Mouse (Mus musculus) liver, postnatal 0 days (tissue): Measurements from ENCODE around the gene Magoh. TPM values are rescaled to one million over a fixed set of nuclear protein-coding genes. Genes with fewer than 3 reads are reported as not detected.

ENCODE experiments used
- ATAC-seq: fragments of 200-750 bp; cut with Nextera tagmentation; 2 replicates; pipeline ENCODE4 v1.8.0; 2017; ENCODE audit warnings: mild to moderate bottlenecking, moderate library complexity
- DNase-seq: peaks from one replicate; pipeline ENCODE4 v3.0.0-alpha.2; 2016
- H3K27ac ChIP-seq: fragments of 300-500 bp; sonication (generic); 2 replicates; pipeline ENCODE4 v1.5.1; 2014; ENCODE audit warnings: antibody characterized with exemption, moderate library complexity, mild to moderate bottlenecking, low read depth
- H3K27me3 ChIP-seq: fragments of 300-500 bp; sonication (generic); 2 replicates; pipeline ENCODE4 v1.6.1; 2014; ENCODE audit warnings: low read length, control low read depth, mixed read lengths; ENCODE audit not compliant: insufficient read depth
- H3K36me3 ChIP-seq: fragments of 300-500 bp; sonication (generic); replicated peaks from 2 replicates; pipeline ENCODE4 v1.6.1; 2014; ENCODE audit warnings: mild to moderate bottlenecking, control low read depth, low read length, moderate library complexity, mixed read lengths; ENCODE audit not compliant: insufficient read depth
- H3K4me1 ChIP-seq: fragments of 300-500 bp; sonication (generic); 2 replicates; pipeline ENCODE4 v1.6.1; 2014; ENCODE audit warnings: antibody characterized with exemption, mild to moderate bottlenecking, control low read depth; ENCODE audit not compliant: insufficient read depth
- H3K4me2 ChIP-seq: fragments of 300-500 bp; sonication (generic); 2 replicates; pipeline ENCODE4 v1.6.1; 2014; ENCODE audit warnings: low read depth, mild to moderate bottlenecking, low read length, moderate library complexity, mixed read lengths
- H3K4me3 ChIP-seq: fragments of 300-500 bp; sonication (generic); 2 replicates; pipeline ENCODE4 v1.5.1; 2014; ENCODE audit warnings: low read depth, low read length
- H3K9ac ChIP-seq: fragments of 300-500 bp; sonication (generic); replicated peaks from 2 replicates; pipeline ENCODE4 v1.6.1; 2014; ENCODE audit warnings: mild to moderate bottlenecking, moderate library complexity
- H3K9me3 ChIP-seq: fragments of 300-500 bp; sonication (generic); 2 replicates; pipeline ENCODE4 v1.6.1; 2016; ENCODE audit warnings: mild to moderate bottlenecking, control low read depth, low read length, mixed read lengths
- CTCF ChIP-seq: sonication (generic); IDR thresholded peaks from 2 replicates; pipeline ENCODE4 v1.5.1; 2016; ENCODE audit warnings: antibody characterized with exemption, low read depth
- EP300 ChIP-seq: IDR thresholded peaks from 2 replicates; pipeline ENCODE4 v1.6.1; 2016; ENCODE audit warnings: antibody characterized with exemption, low read depth, mild to moderate bottlenecking
- WGBS: fragments of 180-500 bp; shearing (Covaris S2); extraction: QIAGEN DNeasy Blood & Tissue Kit; methylation state at CpG from one replicate; pipeline ENCODE4 v1.1.7; 2014; ENCODE audit not compliant: insufficient replicate concordance; 5-methylcytosine and 5-hydroxymethylcytosine counted together
- polyA plus RNA-seq: library from polyadenylated mRNA; unstranded; fragments of >200 nt; fragmentation: Nextera tagmentation; extraction: Ambion mirVana; gene quantifications from 2 replicates; pipeline ENCODE4 v1.2.1, GENCODE M21; 2015

The Magoh gene
- polyA plus RNA-seq, 1 experiment from 2014 or later, result 67.5 TPM

DNA sequence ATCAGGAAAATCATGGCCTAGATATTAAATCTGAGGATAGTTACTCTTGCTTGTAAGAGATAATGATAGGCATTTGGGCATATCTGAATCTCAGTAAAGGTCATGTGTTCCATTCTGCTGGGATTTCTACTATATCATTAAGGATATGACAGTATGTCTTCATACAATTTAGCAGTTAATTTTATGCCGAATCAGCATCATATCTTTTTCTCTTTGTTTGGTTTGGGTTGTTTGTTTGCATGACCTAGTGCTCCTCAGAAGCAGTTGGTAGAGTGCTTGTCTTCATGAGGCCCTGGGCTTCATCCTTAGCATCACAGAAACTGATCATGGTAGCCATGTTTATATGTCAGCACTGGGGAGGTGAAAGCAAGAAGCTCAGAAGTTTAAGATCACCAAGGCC lies 2.1 kb downstream of the Magoh start:
- 82% methylated on average over 1 of the region's 1 CpGs for WGBS
- H3K36me3 ChIP-seq, result peaks cover 36% of the 10 kb centered on the region

DNA sequence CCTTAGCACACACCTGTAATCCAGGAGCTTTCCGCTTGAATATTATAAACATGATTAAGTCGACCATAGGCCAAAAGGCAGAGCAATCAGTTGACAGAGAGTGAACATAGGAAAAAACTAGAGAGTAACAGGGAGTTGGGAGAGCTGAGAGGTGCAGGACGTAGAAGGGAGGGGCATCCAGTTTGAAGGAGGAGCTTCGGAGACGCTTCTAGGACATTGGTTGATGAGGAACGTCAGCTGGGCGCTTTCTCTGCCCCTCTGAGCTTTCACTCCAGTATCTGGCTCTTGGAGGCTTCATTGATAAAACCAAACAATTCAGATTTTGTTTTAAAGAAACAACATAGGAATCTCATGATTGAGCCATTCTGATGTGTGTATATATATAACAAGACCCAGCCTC lies 6.8 kb downstream of the Magoh start:
- Histone ChIP-seq H3K4me3 (no peak overlapping the region), H3K4me1 (peaks cover 12% of the 10 kb centered on the region), H3K9me3 (no peaks in the 10 kb centered on the region), H3K27ac (no peak overlapping the region), H3K4me2 (no peak overlapping the region), H3K9ac (no peak overlapping the region), H3K36me3 (peaks cover 45% of the 10 kb centered on the region), H3K27me3 (no peaks in the 10 kb centered on the region)
- 82% methylated on average over 7 of the region's 7 CpGs for WGBS
- no peak for TF ChIP-seq CTCF
- TF ChIP-seq EP300, result no peak
- DNase-seq (no peak), ATAC-seq (no peak)

More for the DNA sequence above, 2.1 kb downstream of the Magoh start:
- H3K4me3 ChIP-seq, result no peak overlapping the region
- peaks cover 5% of the 10 kb centered on the region for H3K4me1 ChIP-seq
- H3K4me2 ChIP-seq, result no peak overlapping the region
- H3K9me3 ChIP-seq, result no peaks in the 10 kb centered on the region
- ATAC-seq, result no peak
- no peak for DNase-seq
- no peak overlapping the region for H3K9ac ChIP-seq
- H3K27ac ChIP-seq, result no peak overlapping the region
- TF ChIP-seq EP300 (no peak), CTCF (no peak)
- no peaks in the 10 kb centered on the region for H3K27me3 ChIP-seq

DNA sequence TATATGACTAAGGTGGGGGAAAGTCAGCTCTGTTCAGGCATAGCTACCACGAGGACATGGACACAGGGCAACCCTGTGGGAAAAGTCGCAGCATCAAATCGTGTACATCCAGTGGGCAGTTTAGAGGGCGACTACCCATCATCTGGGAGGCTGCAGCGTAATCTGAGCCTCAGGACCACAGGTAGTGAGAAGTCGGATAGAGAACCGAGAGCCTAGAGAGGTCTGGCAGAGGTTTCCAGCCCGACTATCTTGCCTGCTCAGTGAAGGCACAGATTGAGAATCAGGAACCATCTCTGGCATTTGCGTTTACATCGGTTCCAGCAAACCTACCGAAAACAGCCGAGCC lies 9.8 kb downstream of the Magoh start:
- Histone ChIP-seq H3K27ac (peak overlapping the region; percentile 1; the same call in 1 of the 2 replicates), H3K9ac (peak overlapping the region; percentile 44), H3K4me3 (peak overlapping the region; percentile 61), H3K36me3 (peaks cover 36% of the 10 kb centered on the region), H3K4me2 (peak overlapping the region; percentile 81), H3K9me3 (no peaks in the 10 kb centered on the region), H3K4me1 (peaks cover 12% of the 10 kb centered on the region), H3K27me3 (no peaks in the 10 kb centered on the region)
- DNase-seq (no peak), ATAC-seq (peak; percentile 24)
- no peak for TF ChIP-seq EP300
- TF ChIP-seq CTCF, result no peak
- 1% methylated on average over 12 of the region's 12 CpGs for WGBS

DNA sequence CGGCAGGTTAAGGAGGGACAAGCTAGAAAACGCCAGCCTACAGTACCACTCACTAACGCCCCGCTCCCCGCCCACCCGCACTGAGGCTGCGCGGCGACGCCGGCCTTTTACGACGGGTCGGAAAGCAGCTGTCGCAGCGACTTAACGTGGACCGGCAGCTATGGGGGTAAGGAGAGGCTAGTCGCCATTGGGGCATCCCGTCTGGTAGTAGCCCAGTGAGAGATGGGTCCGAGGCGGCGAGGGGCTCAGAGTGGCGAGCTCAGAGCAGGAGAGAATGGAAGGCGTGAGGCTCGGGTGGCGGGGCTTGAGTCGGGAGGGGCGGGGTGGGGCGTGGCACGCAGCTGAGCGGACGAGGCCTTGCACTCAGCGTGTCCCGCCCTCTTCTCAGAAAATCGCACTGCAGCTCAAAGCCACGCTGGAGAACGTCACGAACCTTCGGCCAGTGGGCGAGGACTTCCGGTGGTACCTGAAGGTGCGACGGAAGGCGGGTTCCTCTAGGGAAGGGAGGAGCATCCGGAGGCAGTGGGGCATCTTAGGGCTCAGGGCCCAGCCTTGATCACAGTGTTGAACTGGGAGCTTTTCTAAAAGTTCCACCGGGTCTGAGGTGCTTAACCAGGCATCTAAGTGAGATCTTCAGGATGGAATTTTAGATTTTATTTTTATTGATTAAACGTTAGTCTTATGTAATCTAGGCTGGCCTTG lies 10.3 kb downstream of the Magoh start, which contains the start of gene 0610037L13Rik:
Gene 0610037L13Rik, plus strand, starts transcription at position 83 of the 702 bp plus-strand sequence.
- peak; percentile 94 for DNase-seq
- peaks cover 12% of the 10 kb centered on the region for H3K4me1 ChIP-seq
- no peaks in the 10 kb centered on the region for H3K27me3 ChIP-seq
- under 1% methylated on average over 41 of the region's 48 CpGs for WGBS
- H3K4me3 ChIP-seq, result peak within 1 kb of the TSS; percentile 61
- peak within 1 kb of the TSS; percentile 81 for H3K4me2 ChIP-seq
- peak; percentile 96 for ATAC-seq
- TF ChIP-seq CTCF (no peak), EP300 (no peak; the same call in 1 of the 2 replicates)
- no peaks in the 10 kb centered on the region for H3K9me3 ChIP-seq
- H3K9ac ChIP-seq, result peak within 1 kb of the TSS; percentile 44
- H3K27ac ChIP-seq, result peak within 1 kb of the TSS; percentile 60
- peaks cover 36% of the 10 kb centered on the region for H3K36me3 ChIP-seq

DNA sequence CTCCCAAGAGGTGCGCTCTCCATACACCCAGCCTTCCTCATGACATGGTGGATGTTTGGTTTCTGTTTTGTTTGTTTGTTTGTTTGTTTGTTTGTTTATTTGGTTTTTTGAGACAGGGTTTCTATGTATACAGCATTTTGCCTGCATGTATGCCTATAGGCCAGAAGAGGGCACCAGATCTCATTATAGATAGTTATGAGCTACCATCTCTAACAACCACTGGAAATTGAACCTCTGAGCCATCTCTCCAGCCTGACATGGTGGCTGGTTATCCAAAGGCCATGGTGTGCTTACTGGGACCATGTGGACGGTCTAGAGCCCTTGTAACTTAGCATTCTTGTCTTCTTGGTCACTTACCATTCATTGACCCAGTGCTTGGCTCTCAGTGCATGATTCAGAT lies 13.1 kb downstream of the Magoh start:
- Histone ChIP-seq H3K9ac (no peak overlapping the region), H3K27me3 (no peaks in the 10 kb centered on the region), H3K9me3 (no peaks in the 10 kb centered on the region), H3K27ac (no peak overlapping the region), H3K4me3 (no peak overlapping the region), H3K36me3 (peaks cover 41% of the 10 kb centered on the region), H3K4me1 (peaks cover 12% of the 10 kb centered on the region), H3K4me2 (no peak overlapping the region)
- DNase-seq, result no peak
- peak; percentile 71 for TF ChIP-seq CTCF
- no peak for TF ChIP-seq EP300
- ATAC-seq, result no peak
- 71% methylated on average over 2 of the region's 2 CpGs for WGBS

DNA sequence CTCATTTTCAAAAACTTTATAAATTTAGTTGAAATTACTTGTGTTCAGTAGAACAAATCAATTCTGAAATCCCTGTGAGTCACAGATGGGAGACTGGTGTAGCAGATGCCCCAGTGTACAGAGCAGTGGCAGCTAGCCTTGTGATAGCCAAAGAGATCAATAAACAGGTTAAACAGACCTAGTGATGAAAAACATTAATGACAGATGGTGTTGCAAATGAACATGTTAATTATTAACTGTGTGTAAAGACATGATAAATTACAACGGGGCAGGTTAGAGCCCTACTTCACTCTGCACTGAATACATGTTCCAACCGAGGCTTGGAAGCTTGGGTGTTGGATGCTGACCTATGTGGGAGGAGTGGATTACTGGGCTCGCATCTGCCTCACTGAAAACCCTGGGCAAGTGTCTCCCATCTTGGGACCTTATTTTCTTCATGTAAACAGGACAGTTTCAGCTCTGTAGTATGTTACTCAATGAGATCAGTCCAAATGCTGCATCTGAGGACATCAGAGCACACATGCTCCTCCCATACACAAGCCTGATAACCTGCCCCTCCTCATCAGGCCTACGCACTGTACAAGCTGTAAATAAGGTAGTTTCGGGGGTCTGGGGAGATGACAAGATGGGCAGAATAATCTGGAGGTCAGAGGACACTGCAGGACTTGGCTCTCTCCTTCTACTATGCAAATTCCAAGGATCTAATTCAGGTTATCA lies 19.8 kb downstream of the Magoh start:
- peak; percentile 62 for TF ChIP-seq EP300
- no peak for TF ChIP-seq CTCF
- peaks cover 19% of the 10 kb centered on the region for H3K4me1 ChIP-seq
- no peaks in the 10 kb centered on the region for H3K27me3 ChIP-seq
- DNase-seq (no peak), ATAC-seq (peak; percentile 90)
- H3K9ac ChIP-seq, result peak overlapping the region; percentile 2; the same call in 1 of the 2 replicates
- H3K4me2 ChIP-seq, result peak overlapping the region; percentile 47
- WGBS, result 53% methylated on average over 5 of the region's 5 CpGs
- peaks cover 38% of the 10 kb centered on the region for H3K36me3 ChIP-seq
- no peaks in the 10 kb centered on the region for H3K9me3 ChIP-seq
- H3K4me3 ChIP-seq, result no peak overlapping the region
- peak overlapping the region; percentile 94 for H3K27ac ChIP-seq
